Mouse (Mus musculus) CH12.LX (cell line): ENCODE measurements around the gene Asb17.

ENCODE experiments used
- BHLHE40 ChIP-seq: IDR thresholded peaks from 2 replicates; pipeline ENCODE4 v1.6.1; 2011; ENCODE audit warnings: mild to moderate bottlenecking, low read depth, low read length, improper control_type of control experiment
- CTCF ChIP-seq, 2 experiments: IDR thresholded peaks in 1 of 2; conservative IDR thresholded peaks in 1 of 2; 2 replicates each; pipeline ENCODE4 v1.5.1; 2011 to 2012; ENCODE audit warnings: low read depth in 2 of 2, low read length in 2 of 2, improper control_type of control experiment in 1 of 2, inconsistent platforms in 1 of 2, mild to moderate bottlenecking in 1 of 2, moderate library complexity in 1 of 2
- ELF1 ChIP-seq: IDR thresholded peaks from 2 replicates; pipeline ENCODE4 v1.6.1; 2014; ENCODE audit warnings: low read depth, mild to moderate bottlenecking, inconsistent platforms, low read length, improper control_type of control experiment
- EP300 ChIP-seq: IDR thresholded peaks from 2 replicates; pipeline ENCODE4 v1.6.1; 2011; ENCODE audit warnings: low read length, improper control_type of control experiment
- MAFK ChIP-seq: IDR thresholded peaks from 2 replicates; pipeline ENCODE4 v1.6.1; 2011; ENCODE audit warnings: low read length, improper control_type of control experiment; ENCODE audit not compliant: insufficient replicate concordance
- MEF2A ChIP-seq: IDR thresholded peaks from 2 replicates; pipeline ENCODE4 v1.6.1; 2014; ENCODE audit warnings: low read depth, mild to moderate bottlenecking, inconsistent platforms, low read length, improper control_type of control experiment, borderline replicate concordance
- NELFE ChIP-seq: IDR thresholded peaks from 2 replicates; pipeline ENCODE4 v1.6.1; 2011; ENCODE audit warnings: low read depth, low read length, improper control_type of control experiment
- PAX5 ChIP-seq: IDR thresholded peaks from 2 replicates; pipeline ENCODE4 v1.6.1; 2012; ENCODE audit warnings: low read length, inconsistent platforms, mixed read lengths
- POLR2A ChIP-seq: IDR thresholded peaks from 2 replicates; pipeline ENCODE4 v1.6.1; 2011; ENCODE audit warnings: low read depth, mild to moderate bottlenecking, improper control_type of control experiment, low read length
- RCOR1 ChIP-seq: conservative IDR thresholded peaks from 2 replicates; pipeline ENCODE4 v1.6.1; 2012; ENCODE audit warnings: low read depth, mild to moderate bottlenecking, inconsistent platforms, low read length, improper control_type of control experiment
- USF1 ChIP-seq: IDR thresholded peaks from 2 replicates; pipeline ENCODE4 v1.6.1; 2014; ENCODE audit warnings: low read depth, mild to moderate bottlenecking, inconsistent platforms, low read length, improper control_type of control experiment
- ZKSCAN1 ChIP-seq: IDR thresholded peaks from 2 replicates; pipeline ENCODE4 v1.6.1; 2012; ENCODE audit warnings: low read depth, inconsistent platforms, low read length, improper control_type of control experiment, borderline replicate concordance
- ZMIZ1 ChIP-seq: IDR thresholded peaks from 2 replicates; pipeline ENCODE4 v1.6.1; 2012; ENCODE audit warnings: low read depth, mild to moderate bottlenecking, inconsistent platforms, low read length, improper control_type of control experiment

DNA sequence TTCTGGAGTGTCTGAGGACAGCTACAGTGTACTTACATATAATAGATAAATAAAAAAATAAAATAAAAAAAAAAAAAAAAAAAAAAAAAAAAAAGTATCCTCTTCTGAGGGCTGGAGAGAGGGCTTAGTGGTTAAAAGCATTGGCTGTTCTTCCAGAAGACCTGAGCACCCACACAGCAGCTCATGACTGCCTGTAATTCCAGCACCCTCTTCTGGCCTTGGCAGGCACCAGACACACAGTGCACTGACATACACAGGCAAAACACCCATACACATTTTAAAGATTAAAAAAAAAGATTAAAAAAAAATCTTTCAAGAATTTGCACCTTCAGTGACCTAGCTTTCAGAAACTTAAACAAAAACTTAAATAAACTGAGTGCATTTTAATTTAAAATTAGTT is 42.3 kb downstream of the Asb17 start:
- TF ChIP-seq CTCF (conservative IDR thresholded peaks at IDR 0.05 in 1 of 2, IDR thresholded peaks at IDR 0.05 in 1 of 2; ENCODE audit: low read depth in 2 of 2, low read length in 2 of 2) (peak in 1 of 2 experiments; percentile 61; a peak in 2 of 4 replicates), BHLHE40 (no peak), USF1 (no peak), POLR2A (no peak), MAFK (no peak), NELFE (no peak), EP300 (no peak), PAX5 (no peak), ZMIZ1 (no peak), ELF1 (no peak), ZKSCAN1 (no peak), RCOR1 (no peak), MEF2A (no peak)
